Mouse (Mus musculus) neural tube, embryonic 13.5 days (tissue): ENCODE measurements around the gene Uhmk1. TPM values are rescaled to one million over a fixed set of nuclear protein-coding genes. Genes with fewer than 3 reads are reported as not detected.
A peak's percentile ranks its signal among the peaks of the same experiment; 100 is the strongest.

Experiments used
- ATAC-seq: fragments of 200-750 bp; cut with Nextera tagmentation; 2 replicates; pipeline ENCODE4 v1.8.0; 2017; ENCODE audit warnings: low read depth, mild to moderate bottlenecking, moderate TSS enrichment, moderate library complexity
- H3K27ac ChIP-seq: fragments of 300-500 bp; sonication (generic); replicated peaks from 2 replicates; pipeline ENCODE4 v1.5.1; 2015; ENCODE audit warnings: moderate library complexity, mild to moderate bottlenecking, inconsistent platforms
- H3K27me3 ChIP-seq: fragments of 300-500 bp; sonication (generic); 2 replicates; pipeline ENCODE4 v1.6.1; 2015; ENCODE audit warnings: mild to moderate bottlenecking, inconsistent platforms
- H3K36me3 ChIP-seq: fragments of 300-500 bp; sonication (generic); 2 replicates; pipeline ENCODE4 v1.6.1; 2015; ENCODE audit warnings: mild to moderate bottlenecking, inconsistent platforms
- H3K4me1 ChIP-seq: fragments of 300-500 bp; sonication (generic); replicated peaks from 2 replicates; pipeline ENCODE4 v1.6.1; 2015; ENCODE audit warnings: inconsistent platforms
- H3K4me2 ChIP-seq: fragments of 300-500 bp; sonication (generic); 2 replicates; pipeline ENCODE4 v1.6.1; 2015; ENCODE audit warnings: inconsistent platforms, mild to moderate bottlenecking, moderate library complexity
- H3K4me3 ChIP-seq: fragments of 300-500 bp; sonication (generic); 2 replicates; pipeline ENCODE4 v1.5.1; 2015; ENCODE audit warnings: mild to moderate bottlenecking, inconsistent platforms
- H3K9ac ChIP-seq: fragments of 300-500 bp; sonication (generic); 2 replicates; pipeline ENCODE4 v1.6.1; 2015; ENCODE audit warnings: moderate library complexity, mild to moderate bottlenecking, inconsistent platforms
- H3K9me3 ChIP-seq: fragments of 300-500 bp; sonication (generic); 2 replicates; pipeline ENCODE4 v1.6.1; 2016; ENCODE audit warnings: inconsistent platforms
- whole genome bisulfite sequencing: fragments of 180-500 bp; shearing (Covaris S2); methylation state at CpG from one replicate; pipeline ENCODE4 v1.1.7; 2015; 5-methylcytosine and 5-hydroxymethylcytosine counted together
- polyA plus RNA-seq: library from polyadenylated mRNA; unstranded; fragments of >200 nt; fragmentation: Nextera tagmentation; extraction: Ambion mirVana; gene quantifications from 2 replicates; pipeline ENCODE4 v1.2.1, GENCODE M21; 2015

The Uhmk1 gene
- polyA plus RNA-seq, 1 experiment from 2014 or later = 8.8 TPM

DNA sequence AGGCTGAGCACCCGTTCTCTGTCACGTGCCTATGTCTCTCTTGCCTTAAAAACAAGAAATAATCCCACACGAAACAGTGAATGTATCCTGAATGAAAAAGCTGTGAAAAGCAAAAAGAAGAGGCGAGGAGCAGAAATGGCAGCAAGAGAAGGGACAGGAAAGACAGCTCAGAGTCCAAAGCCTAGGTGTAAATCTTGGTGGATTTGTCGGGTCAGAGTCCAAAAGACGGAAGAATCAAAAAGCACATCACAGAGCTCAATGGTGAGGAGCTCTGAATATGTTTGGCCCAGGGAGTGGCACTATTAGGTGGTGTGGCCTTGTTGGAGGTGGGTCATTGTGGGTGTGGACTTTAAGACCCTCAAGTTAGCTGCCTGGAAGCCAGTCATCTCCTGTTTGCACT, 8.8 kb downstream of the Uhmk1 start:
- Histone ChIP-seq H3K27ac (no peak overlapping the region), H3K9me3 (no peaks in the 10 kb centered on the region), H3K4me3 (no peak overlapping the region), H3K9ac (no peak overlapping the region), H3K36me3 (peaks cover 78% of the 10 kb centered on the region), H3K4me1 (no peaks in the 10 kb centered on the region), H3K27me3 (no peaks in the 10 kb centered on the region), H3K4me2 (no peak overlapping the region)
- WGBS = 91% methylated on average over 6 of the region's 6 CpGs
- ATAC-seq = no peak

DNA sequence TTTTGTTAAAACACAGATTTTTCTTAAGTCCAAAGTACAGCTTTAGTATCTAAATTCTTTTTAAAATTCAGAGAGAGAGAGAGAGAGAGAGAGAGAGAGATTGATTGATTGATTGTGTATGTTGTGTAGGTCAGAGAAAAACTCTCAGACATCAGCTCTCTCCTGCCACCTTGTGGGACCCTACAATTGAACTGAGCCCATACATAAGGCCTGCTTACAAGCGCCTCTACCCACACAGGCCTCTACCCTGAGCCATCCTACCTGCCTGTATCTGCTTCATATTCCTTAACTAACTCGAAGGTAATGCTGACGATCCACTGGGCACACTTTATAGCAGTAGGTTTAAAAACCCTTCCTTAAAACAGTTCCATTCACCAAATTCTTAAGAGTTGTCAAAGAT, 14.8 kb downstream of the Uhmk1 start:
- ATAC-seq = no peak
- no peak overlapping the region for H3K4me3 ChIP-seq
- peaks cover 77% of the 10 kb centered on the region for H3K36me3 ChIP-seq
- H3K9ac ChIP-seq = no peak overlapping the region
- H3K9me3 ChIP-seq = no peaks in the 10 kb centered on the region
- WGBS = 91% methylated on average over 3 of the region's 3 CpGs
- no peaks in the 10 kb centered on the region for H3K27me3 ChIP-seq
- H3K27ac ChIP-seq = no peak overlapping the region
- H3K4me2 ChIP-seq = no peak overlapping the region
- H3K4me1 ChIP-seq = no peaks in the 10 kb centered on the region

DNA sequence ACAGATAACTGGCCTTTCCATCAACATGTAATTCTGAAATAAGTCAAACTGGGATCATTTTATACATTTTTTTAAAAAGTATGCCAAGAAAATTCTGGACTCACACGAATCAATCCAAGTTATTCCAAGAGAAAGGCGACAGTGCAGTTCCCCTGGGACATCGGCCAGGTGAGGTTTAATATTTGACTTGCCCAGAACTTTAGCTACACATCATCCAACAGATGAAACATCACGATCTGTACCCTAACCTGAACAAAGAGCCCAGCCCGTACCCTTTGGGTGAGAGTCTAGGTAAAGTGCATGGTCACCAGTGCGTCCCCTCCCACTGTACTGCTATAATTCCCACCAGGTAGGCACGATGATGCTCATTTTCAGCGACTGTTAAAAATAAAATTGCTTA, 19.0 kb downstream of the Uhmk1 start:
- Histone ChIP-seq H3K4me1 (no peaks in the 10 kb centered on the region), H3K36me3 (peaks cover 80% of the 10 kb centered on the region), H3K9ac (no peak overlapping the region), H3K4me3 (no peak overlapping the region), H3K9me3 (no peaks in the 10 kb centered on the region), H3K27me3 (no peaks in the 10 kb centered on the region), H3K27ac (no peak overlapping the region), H3K4me2 (no peak overlapping the region)
- no peak for ATAC-seq
- WGBS = 88% methylated on average over 8 of the region's 8 CpGs

DNA sequence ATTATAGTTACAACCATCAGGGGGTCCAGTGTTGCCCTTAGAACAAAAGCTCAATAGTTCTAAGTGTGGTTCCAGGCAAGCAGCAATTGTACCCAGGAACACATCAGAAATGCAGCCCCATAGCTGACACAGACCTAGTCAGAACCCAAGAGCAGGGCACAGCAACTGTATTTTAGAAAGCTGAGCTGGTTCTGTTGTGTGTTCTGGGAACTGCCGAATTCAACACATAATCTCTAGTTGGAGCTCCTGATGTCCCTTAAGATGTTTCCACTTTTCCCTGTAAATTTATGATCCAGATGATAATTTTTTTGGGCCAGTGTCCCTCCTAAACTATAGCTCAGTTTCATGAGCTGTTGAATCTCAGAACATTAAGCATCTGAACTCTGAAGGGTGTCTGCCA, 23.3 kb downstream of the Uhmk1 start:
- Histone ChIP-seq H3K27ac (no peak overlapping the region), H3K4me2 (no peak overlapping the region), H3K4me1 (no peaks in the 10 kb centered on the region), H3K4me3 (no peak overlapping the region), H3K27me3 (no peaks in the 10 kb centered on the region), H3K9ac (no peak overlapping the region), H3K9me3 (no peaks in the 10 kb centered on the region), H3K36me3 (peaks cover 44% of the 10 kb centered on the region)
- ATAC-seq = no peak
- 86% methylated on average over 1 of the region's 1 CpGs for WGBS

DNA sequence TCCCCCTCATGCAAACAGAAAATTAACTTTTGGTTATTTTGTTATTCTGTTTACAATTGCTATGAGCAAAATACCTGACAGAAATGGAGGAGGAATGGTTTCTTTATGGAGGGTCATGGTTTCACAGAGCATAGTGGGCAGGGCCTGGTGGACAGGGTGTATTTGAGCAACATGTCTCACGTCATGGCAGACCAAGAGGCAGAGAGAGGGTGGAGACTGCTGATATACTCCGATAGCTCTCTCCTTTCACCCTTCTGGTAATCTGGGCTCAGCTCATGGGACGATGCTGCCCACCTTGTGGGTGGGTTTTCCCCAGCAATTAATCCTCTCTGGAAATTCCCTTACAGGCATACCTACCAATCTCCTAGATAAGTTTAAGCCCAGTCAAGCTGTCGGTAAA, 25.0 kb downstream of the Uhmk1 start:
- Histone ChIP-seq H3K9me3 (no peaks in the 10 kb centered on the region), H3K4me1 (no peaks in the 10 kb centered on the region), H3K36me3 (peaks cover 27% of the 10 kb centered on the region), H3K4me3 (no peak overlapping the region), H3K27me3 (no peaks in the 10 kb centered on the region), H3K27ac (no peak overlapping the region), H3K9ac (no peak overlapping the region), H3K4me2 (no peak overlapping the region)
- 83% methylated on average over 4 of the region's 4 CpGs for WGBS
- no peak for ATAC-seq

DNA sequence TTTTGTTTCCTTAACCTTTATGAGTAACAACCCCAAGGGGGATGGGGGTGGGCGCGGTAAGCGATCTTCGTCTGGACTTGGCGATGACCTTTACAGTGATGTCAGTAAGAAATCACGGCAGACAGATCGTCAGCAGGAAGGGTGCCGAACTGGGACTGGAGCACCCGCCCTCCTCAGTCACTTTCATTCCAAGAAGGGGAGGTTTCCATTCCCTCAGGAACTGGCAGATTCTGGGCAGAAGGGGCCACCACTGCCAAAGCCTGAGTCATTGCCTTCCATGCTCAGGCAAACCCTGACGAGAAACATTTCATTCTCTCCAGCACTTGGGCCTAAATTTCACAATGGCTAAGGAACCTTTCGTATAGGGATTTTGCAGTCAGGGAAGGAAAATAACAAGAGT, 26.6 kb downstream of the Uhmk1 start:
- WGBS = 72% methylated on average over 11 of the region's 11 CpGs
- H3K36me3 ChIP-seq = peaks cover 12% of the 10 kb centered on the region
- H3K4me3 ChIP-seq = no peak overlapping the region

DNA sequence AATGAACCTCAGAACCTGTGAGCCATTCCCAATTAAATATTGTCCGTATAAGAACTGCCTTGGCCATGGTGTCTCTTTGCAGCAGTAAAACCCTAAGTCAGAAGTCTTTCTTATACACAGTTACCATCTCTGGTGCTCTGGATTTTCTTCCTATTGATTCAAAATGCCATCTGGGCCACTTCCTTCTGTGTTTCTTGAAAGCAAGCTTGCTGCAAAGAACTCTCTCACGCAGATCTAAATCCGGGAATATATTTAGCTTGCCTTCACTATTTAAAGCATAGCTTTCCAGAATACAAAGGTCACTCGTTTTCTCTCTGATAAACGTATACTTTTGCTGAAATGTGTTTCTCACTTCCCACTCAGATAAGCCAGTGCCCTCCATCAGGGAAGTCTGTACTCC, 28.7 kb downstream of the Uhmk1 start:
- no peaks in the 10 kb centered on the region for H3K36me3 ChIP-seq
- H3K4me2 ChIP-seq = no peak overlapping the region
- no peak overlapping the region for H3K9ac ChIP-seq
- no peaks in the 10 kb centered on the region for H3K4me1 ChIP-seq
- ATAC-seq = no peak
- no peak overlapping the region for H3K27ac ChIP-seq
- H3K4me3 ChIP-seq = no peak overlapping the region
- 89% methylated on average over 5 of the region's 5 CpGs for WGBS
- no peaks in the 10 kb centered on the region for H3K27me3 ChIP-seq
- H3K9me3 ChIP-seq = no peaks in the 10 kb centered on the region

More for the DNA sequence above, 26.6 kb downstream of the Uhmk1 start:
- ATAC-seq = no peak
- no peaks in the 10 kb centered on the region for H3K9me3 ChIP-seq
- H3K9ac ChIP-seq = no peak overlapping the region
- no peak overlapping the region for H3K4me2 ChIP-seq
- H3K4me1 ChIP-seq = no peaks in the 10 kb centered on the region
- no peaks in the 10 kb centered on the region for H3K27me3 ChIP-seq
- H3K27ac ChIP-seq = no peak overlapping the region

DNA sequence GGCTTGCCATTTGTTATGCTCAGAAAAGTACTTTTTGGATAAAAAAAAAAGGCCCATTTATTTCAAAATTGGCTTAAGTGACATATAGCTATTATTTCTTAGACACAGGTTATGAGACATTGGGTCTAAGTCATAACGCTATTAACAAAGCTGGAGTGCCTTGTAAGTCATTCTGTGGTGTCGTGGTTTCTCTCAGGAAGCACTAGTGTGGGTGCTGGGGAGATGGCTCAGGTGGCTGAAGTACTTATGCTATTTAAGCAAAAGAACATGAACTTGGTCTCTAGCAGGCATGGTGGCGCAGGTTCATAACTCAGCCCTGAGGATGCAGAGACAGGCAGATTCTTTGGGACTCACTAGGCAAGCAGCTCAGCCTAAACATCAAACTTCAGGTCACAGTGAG, 30.1 kb downstream of the Uhmk1 start:
- no peaks in the 10 kb centered on the region for H3K36me3 ChIP-seq
- H3K4me1 ChIP-seq = no peaks in the 10 kb centered on the region
- no peaks in the 10 kb centered on the region for H3K27me3 ChIP-seq
- H3K4me3 ChIP-seq = no peak overlapping the region
- no peak overlapping the region for H3K4me2 ChIP-seq
- WGBS = 87% methylated on average over 3 of the region's 3 CpGs
- no peak overlapping the region for H3K9ac ChIP-seq
- ATAC-seq = no peak
- H3K9me3 ChIP-seq = no peaks in the 10 kb centered on the region
- H3K27ac ChIP-seq = no peak overlapping the region

DNA sequence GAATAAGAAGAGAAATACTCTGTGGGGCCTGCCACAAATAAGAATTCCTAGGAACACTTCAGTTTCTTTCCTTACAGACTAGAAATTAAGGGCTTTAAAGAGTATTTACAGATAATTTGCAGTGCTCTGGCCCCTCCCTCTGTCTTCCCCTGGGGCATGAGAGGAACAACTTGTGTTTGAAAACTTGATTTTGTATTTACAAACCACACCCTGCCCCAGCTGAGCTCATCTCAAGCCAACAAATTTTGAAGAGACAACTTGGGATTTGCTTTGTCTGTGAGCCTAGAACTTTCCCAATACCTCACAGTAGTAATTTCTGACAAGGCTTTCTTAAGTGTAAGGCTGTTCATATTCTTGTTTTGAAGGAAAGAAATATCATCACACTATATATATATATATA, 32.5 kb downstream of the Uhmk1 start:
- Histone ChIP-seq H3K9ac (no peak overlapping the region), H3K4me2 (no peak overlapping the region), H3K27ac (no peak overlapping the region), H3K4me3 (no peak overlapping the region), H3K27me3 (no peaks in the 10 kb centered on the region), H3K9me3 (no peaks in the 10 kb centered on the region), H3K4me1 (no peaks in the 10 kb centered on the region), H3K36me3 (no peaks in the 10 kb centered on the region)
- ATAC-seq = no peak

DNA sequence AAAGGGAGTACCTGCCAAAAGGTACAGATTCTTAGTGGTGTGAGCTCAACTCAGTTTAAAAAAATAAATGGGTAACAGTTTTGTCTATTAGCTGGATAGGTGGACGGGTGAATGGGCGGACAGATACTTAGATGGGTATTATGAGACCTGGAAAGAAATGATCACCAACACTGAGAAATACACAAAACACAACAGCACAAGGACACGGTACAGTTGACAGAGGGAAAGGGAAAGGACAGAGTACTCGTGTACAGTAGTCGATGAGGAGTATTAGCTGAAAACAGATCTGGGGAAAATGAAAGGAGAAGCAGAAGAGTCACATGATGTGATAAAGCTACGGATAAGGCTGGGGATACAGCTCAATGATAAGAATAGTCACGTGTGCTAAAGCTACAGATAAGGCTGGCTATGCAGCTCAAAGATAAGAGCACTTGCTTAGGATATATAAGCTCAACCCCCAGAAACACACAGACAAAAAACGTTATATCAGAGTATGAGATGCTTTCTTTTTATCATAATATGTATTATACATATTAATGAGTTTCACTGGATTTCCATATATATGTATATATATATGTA, 38.4 kb downstream of the Uhmk1 start:
- H3K4me3 ChIP-seq = no peak overlapping the region
- no peak overlapping the region for H3K9ac ChIP-seq
- WGBS = 89% methylated on average over 8 of the region's 8 CpGs
- peaks cover 27% of the 10 kb centered on the region for H3K4me1 ChIP-seq
- ATAC-seq = no peak
- no peaks in the 10 kb centered on the region for H3K9me3 ChIP-seq
- H3K36me3 ChIP-seq = no peaks in the 10 kb centered on the region
- H3K4me2 ChIP-seq = no peak overlapping the region
- no peaks in the 10 kb centered on the region for H3K27me3 ChIP-seq
- no peak overlapping the region for H3K27ac ChIP-seq

DNA sequence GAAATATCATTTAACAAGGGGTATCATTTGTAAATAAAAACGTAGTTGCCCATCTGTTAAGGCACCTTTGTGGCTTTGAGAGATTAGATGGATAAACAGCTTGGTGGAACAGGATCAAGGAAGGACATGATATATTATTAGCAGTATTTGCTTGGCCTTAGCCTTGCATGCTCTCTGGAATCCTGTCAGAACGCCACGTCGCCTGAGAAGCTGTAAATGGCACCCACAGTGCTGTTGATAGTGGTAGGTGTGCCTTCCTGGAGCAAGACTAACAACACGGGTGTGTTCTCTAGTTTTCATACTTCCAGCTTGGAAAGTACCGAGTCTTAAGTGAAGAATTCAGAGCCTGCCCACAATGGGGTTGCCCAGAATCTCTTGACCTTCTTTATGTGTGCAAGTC, 39.3 kb downstream of the Uhmk1 start:
- H3K27ac ChIP-seq = peak overlapping the region; percentile 89

DNA sequence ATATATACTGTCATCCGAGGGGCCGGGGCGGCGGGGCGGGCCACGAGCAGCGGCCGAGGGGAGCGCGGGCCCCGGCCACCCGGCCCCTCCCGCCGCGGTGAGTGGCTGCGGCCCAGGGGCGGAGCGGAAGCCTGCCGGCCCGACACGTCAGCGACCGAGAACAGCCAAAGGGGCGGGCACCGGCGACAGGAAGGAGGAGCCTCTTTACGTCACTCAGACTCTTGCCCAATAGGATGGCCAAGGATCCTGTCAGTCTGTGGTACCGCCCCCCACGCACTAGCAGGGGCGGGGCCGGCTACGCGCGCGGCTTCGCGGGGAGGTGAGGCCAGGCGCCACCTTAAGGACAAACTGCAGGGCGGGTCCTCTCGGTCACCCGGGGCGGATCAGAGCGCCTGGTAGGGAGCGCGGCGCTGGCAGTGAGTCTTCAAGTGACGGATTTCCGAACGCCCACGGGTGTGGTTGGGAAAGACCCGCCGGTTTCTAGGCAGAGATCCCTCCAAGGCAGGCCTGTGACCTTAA, 40.3 kb downstream of the Uhmk1 start, which contains the start of gene Uap1:
Uap1 (minus strand) TSS at position 144 of the 519 bp plus-strand sequence.
- Histone ChIP-seq H3K9ac (peak within 1 kb of the TSS; percentile 82), H3K27ac (peak within 1 kb of the TSS; percentile 89), H3K4me1 (peaks cover 27% of the 10 kb centered on the region), H3K4me2 (peak within 1 kb of the TSS; percentile 77), H3K4me3 (peak within 1 kb of the TSS; percentile 59), H3K36me3 (no peaks in the 10 kb centered on the region), H3K9me3 (no peaks in the 10 kb centered on the region), H3K27me3 (no peaks in the 10 kb centered on the region)
- peak; percentile 100 for ATAC-seq
- WGBS = under 1% methylated on average over 47 of the region's 52 CpGs

More for the DNA sequence above, 39.3 kb downstream of the Uhmk1 start:
- WGBS = 48% methylated on average over 6 of the region's 6 CpGs
- H3K36me3 ChIP-seq = no peaks in the 10 kb centered on the region
- peak overlapping the region; percentile 81; the same call in 1 of the 2 replicates for H3K9ac ChIP-seq
- peaks cover 27% of the 10 kb centered on the region for H3K4me1 ChIP-seq
- H3K9me3 ChIP-seq = no peaks in the 10 kb centered on the region
- peak overlapping the region; percentile 77 for H3K4me2 ChIP-seq
- no peak for ATAC-seq
- H3K4me3 ChIP-seq = no peak overlapping the region
- H3K27me3 ChIP-seq = no peaks in the 10 kb centered on the region
